In genomic region chr5:136459901-136460300, GRCm38 (mm10) we compare ENCODE assay signal across 17 mouse cellular contexts.
A peak's percentile ranks its signal among the peaks of the same experiment; 100 is the strongest.
DNase-seq lines count a peak whose midpoint lies in the region; ATAC-seq and TF ChIP-seq lines count a peak whose summit lies in the region.
"Had no signal": no experiment of that assay in that cellular context is flagged by ENCODE, and none has a peak within 500 bp of the region (broad histone marks: within the 10 kb centered on the region; RNA-seq: fewer than 3 reads in every experiment).

No protein-coding gene starts in this region.

- 0 out of 2 replicates have a peak, but pooled peaks cover 6% of the 10 kb centered on the region for H3K36me3 ChIP-seq in hindbrain, embryonic 10.5 days
- H3K36me3 ChIP-seq: G1E had no signal

- DNase-seq in CD4-positive, CD25-positive, alpha-beta regulatory T cell, adult 2 months (ENCODE audit: low read depth, low spot score), result peak; percentile 77
- peak; percentile 79 for DNase-seq in thymus, postnatal 0 days (ENCODE audit: low spot score)
- no peak for DNase-seq in gastrocnemius, adult 2 months
- DNase-seq in hindbrain, embryonic 10.5 days (ENCODE audit: low spot score), result no peak
- no peak for DNase-seq in heart, adult 8-10 months (ENCODE audit: low spot score)
- DNase-seq: adrenal gland, postnatal 10 days; cerebellum, adult 9-10 months; heart, adult 18-20 months; heart, postnatal 10 days; lung, postnatal 4 days had no signal

- intact Hi-C loops in gastrocnemius, adult 2 months (cut with DNase I), result loop anchor here (5.0 kb wide), 1 partner anchor 63 kb away; no protein-coding TSS in a partner anchor

- peaks cover 11% of the 10 kb centered on the region for H3K4me1 ChIP-seq in hindbrain, embryonic 10.5 days (replicated peaks)

- no peak overlapping the region for H3K27ac ChIP-seq in gastrocnemius, adult 2 months
- H3K27ac ChIP-seq in hindbrain, embryonic 10.5 days, result no peak overlapping the region
- H3K27ac ChIP-seq: limb, embryonic 12.5 days had no signal

- H3K9me3 ChIP-seq in hindbrain, embryonic 10.5 days, result no peaks in the 10 kb centered on the region
- H3K9me3 ChIP-seq: G1E; limb, embryonic 12.5 days had no signal

- no peak for TF ChIP-seq CTCF in gastrocnemius, adult 2 months (IDR thresholded peaks at IDR 0.05)

- no peak overlapping the region for H3K4me3 ChIP-seq in gastrocnemius, adult 2 months
- no peak overlapping the region for H3K4me3 ChIP-seq in hindbrain, embryonic 10.5 days
- H3K4me3 ChIP-seq: left cerebral cortex, adult 2 months; limb, embryonic 12.5 days had no signal

- H3K27me3 ChIP-seq in hindbrain, embryonic 10.5 days (ENCODE audit: insufficient read depth, poor library complexity, severe bottlenecking), result no peaks in the 10 kb centered on the region
- H3K27me3 ChIP-seq: limb, embryonic 12.5 days had no signal

- WGBS in hindbrain, embryonic 10.5 days, result 94% methylated on average over 6 of the region's 6 CpGs

- peak; percentile 58 for ATAC-seq in activated CD4-positive, CD25-positive, alpha-beta regulatory T cell, adult 4 months
- peak; percentile 47 for ATAC-seq in megakaryocyte progenitor cell, adult 5-6 weeks (replicated peaks; ENCODE audit: poor library complexity)
- no peak for ATAC-seq in erythroblast, adult 5-6 weeks (replicated peaks; ENCODE audit: low FRiP score, poor library complexity, severe bottlenecking)
- ATAC-seq: forebrain, embryonic 14.5 days had no signal

Comparison
In these comparisons a context has a peak if more than half of its experiments do, and no peak if none do; other contexts are left out.
1. DNase-seq: peak in CD4-positive, CD25-positive, alpha-beta regulatory T cell, adult 2 months (single experiment) and thymus, postnatal 0 days (single experiment); none in gastrocnemius, adult 2 months (single experiment), hindbrain, embryonic 10.5 days (single experiment) and heart, adult 8-10 months (single experiment).